Mouse (Mus musculus): ENCODE measurements around the gene Anxa5. TPM values are rescaled to one million over a fixed set of nuclear protein-coding genes. Genes with fewer than 3 reads are reported as not detected.

Gene Anxa5
- 306 and 523 TPM in 2 replicates for polyA plus RNA-seq (2015; fragmentation: Nextera tagmentation; extraction: Ambion mirVana)

GRCm38 (mm10) chr3:36475532-36476087, at the start of gene Anxa5, which contains the start of gene 1810062G17Rik:
Anxa5 (minus strand) TSS chr3:36475894.
1810062G17Rik (plus strand) TSS chr3:36475937.

GRCm38 (mm10) chr3:36521073-36522060, 45.7 kb upstream of the Anxa5 start, which contains the start of gene Gm11549:
Gm11549 (minus strand) TSS chr3:36521813.

Small RNA genes within 50 kb of the gene (microRNA-seq; reads per million reads assigned to microRNA genes)
- gene Mir7009 (ENCODE audit: borderline replicate concordance, insufficient number of aligned reads): not detected

Other genes starting within 250 kb of the Anxa5 start
- gene 1810062G17Rik, start within 50 bp of the Anxa5 start, polyA plus RNA-seq (2015; fragmentation: Nextera tagmentation; extraction: Ambion mirVana): 9.5 and 10.1 TPM in 2 replicates
- 0.57 and 2.5 TPM in 2 replicates for gene Gm11549, start 45.9 kb upstream of the Anxa5 start, polyA plus RNA-seq (2015; fragmentation: Nextera tagmentation; extraction: Ambion mirVana)
- 59.5 and 67.5 TPM in 2 replicates for gene Exosc9, start 76.7 kb upstream of the Anxa5 start, polyA plus RNA-seq (2015; fragmentation: Nextera tagmentation; extraction: Ambion mirVana)
- gene Ccna2, start 96.3 kb upstream of the Anxa5 start, polyA plus RNA-seq (2015; fragmentation: Nextera tagmentation; extraction: Ambion mirVana): 37.2 and 46.4 TPM in 2 replicates
- gene Bbs7, start 137.6 kb upstream of the Anxa5 start, polyA plus RNA-seq (2015; fragmentation: Nextera tagmentation; extraction: Ambion mirVana): 5.9 and 9.9 TPM in 2 replicates
- gene Trpc3, start 214.3 kb upstream of the Anxa5 start, polyA plus RNA-seq (2015; fragmentation: Nextera tagmentation; extraction: Ambion mirVana): 2.0 and 2.4 TPM in 2 replicates

Measured in adrenal gland, postnatal 0 days (tissue).